8 mouse cellular contexts compared by ENCODE assay signal in the genomic region with DNA sequence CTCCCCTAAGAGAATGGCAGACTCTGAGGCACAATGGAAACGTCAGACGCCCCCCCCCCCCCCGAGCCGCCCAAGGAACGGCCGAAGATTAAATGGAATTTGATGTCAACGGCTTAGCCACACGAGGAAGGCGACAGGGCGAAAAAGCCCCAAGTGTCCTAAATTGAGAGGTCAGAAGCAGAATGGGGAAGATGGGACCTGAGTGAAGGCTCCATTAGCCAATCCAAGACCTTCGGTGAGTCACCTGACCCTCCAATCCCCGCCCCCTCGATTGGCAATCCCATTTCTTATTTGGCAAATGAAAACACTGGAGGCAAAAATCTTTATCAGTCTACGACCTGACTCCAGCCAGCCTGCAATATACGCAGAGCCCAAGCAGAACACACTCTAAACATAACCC. TPM values are rescaled to one million over a fixed set of nuclear protein-coding genes. Genes with fewer than 3 reads are reported as not detected.
DNase-seq lines count a peak whose midpoint lies in the region; ATAC-seq and TF ChIP-seq lines count a peak whose summit lies in the region.

No protein-coding gene starts in this region.

- WGBS in forebrain, postnatal 0 days, result 20% methylated on average over 15 of the region's 15 CpGs
- 15% methylated on average over 15 of the region's 15 CpGs for WGBS in hindbrain, postnatal 0 days
- 12% methylated on average over 15 of the region's 15 CpGs for WGBS in midbrain, embryonic 13.5 days
- 47% methylated on average over 15 of the region's 15 CpGs for WGBS in thymus, adult 2 months

- no peak for TF ChIP-seq POLR2A in thymus, adult 2 months (IDR thresholded peaks at IDR 0.05; ENCODE audit: control insufficient read depth, extremely low read depth, insufficient read depth, low read length, poor library complexity)

- peak overlapping the region; percentile 35 for H3K4me2 ChIP-seq in forebrain, postnatal 0 days (ENCODE audit: low read depth)
- H3K4me2 ChIP-seq in hindbrain, postnatal 0 days (ENCODE audit: low read depth, low read length), result peak overlapping the region; percentile 50
- peak overlapping the region; percentile 45 for H3K4me2 ChIP-seq in midbrain, embryonic 13.5 days (replicated peaks)

- 0 out of 2 replicates have a peak, but pooled peaks cover 4% of the 10 kb centered on the region for H3K4me1 ChIP-seq in forebrain, postnatal 0 days (ENCODE audit: insufficient read depth)
- H3K4me1 ChIP-seq in hindbrain, postnatal 0 days (ENCODE audit: insufficient read depth, low read length), result peaks cover 26% of the 10 kb centered on the region
- H3K4me1 ChIP-seq in midbrain, embryonic 13.5 days (replicated peaks), result peaks cover 40% of the 10 kb centered on the region
- H3K4me1 ChIP-seq in thymus, adult 2 months (replicated peaks; ENCODE audit: control insufficient read depth, insufficient read depth, low read length), result peaks cover 19% of the 10 kb centered on the region

- no peaks in the 10 kb centered on the region for H3K27me3 ChIP-seq in forebrain, postnatal 0 days (ENCODE audit: insufficient read depth, low read length)
- H3K27me3 ChIP-seq in hindbrain, postnatal 0 days (ENCODE audit: insufficient read depth, low read length), result peaks cover under 1% of the 10 kb centered on the region; the same call in 1 of the 2 replicates
- H3K27me3 ChIP-seq in midbrain, embryonic 13.5 days, result peaks cover 34% of the 10 kb centered on the region
- H3K27me3 ChIP-seq in thymus, adult 2 months (ENCODE audit: control insufficient read depth, insufficient read depth, low read length), result peaks cover 3% of the 10 kb centered on the region; the same call in 1 of the 2 replicates

- no peaks in the 10 kb centered on the region for H3K9me3 ChIP-seq in forebrain, postnatal 0 days (ENCODE audit: low read length)
- H3K9me3 ChIP-seq in hindbrain, postnatal 0 days (ENCODE audit: low read length), result no peaks in the 10 kb centered on the region
- no peaks in the 10 kb centered on the region for H3K9me3 ChIP-seq in midbrain, embryonic 13.5 days

- peak; percentile 63 for ATAC-seq in forebrain, postnatal 0 days
- no peak for ATAC-seq in hindbrain, postnatal 0 days
- ATAC-seq in midbrain, embryonic 13.5 days, result 0 out of 2 replicates have a peak, but pooled peaks have one; percentile 25

- peak overlapping the region; percentile 40; the same call in 1 of the 2 replicates for H3K9ac ChIP-seq in forebrain, postnatal 0 days
- no peak overlapping the region for H3K9ac ChIP-seq in hindbrain, postnatal 0 days (replicated peaks; ENCODE audit: low read length)
- 0 out of 2 replicates have a peak overlapping the region, but pooled peaks have one; percentile 41 for H3K9ac ChIP-seq in midbrain, embryonic 13.5 days (replicated peaks)

- no peaks in the 10 kb centered on the region for H3K36me3 ChIP-seq in forebrain, postnatal 0 days (ENCODE audit: insufficient read depth)
- H3K36me3 ChIP-seq in hindbrain, postnatal 0 days (ENCODE audit: insufficient read depth, low read length), result no peaks in the 10 kb centered on the region
- H3K36me3 ChIP-seq in midbrain, embryonic 13.5 days, result no peaks in the 10 kb centered on the region
- H3K36me3 ChIP-seq in thymus, adult 2 months (ENCODE audit: control insufficient read depth, insufficient read depth, low read length), result no peaks in the 10 kb centered on the region

- peak in 1 of 2 experiments; percentile 46 for DNase-seq in left cerebral cortex, adult 2 months (ENCODE audit: extremely low spot score in 1 of 2, low spot score in 2 of 2)
- DNase-seq in left cerebral cortex, adult 11 months (ENCODE audit: low spot score), result no peak
- DNase-seq in cerebellum, adult 18-20 months, result peak; percentile 67 to 69
- peak; percentile 81 for DNase-seq in forebrain, postnatal 0 days
- DNase-seq in hindbrain, postnatal 0 days (ENCODE audit: low spot score), result peak; percentile 81
- DNase-seq in thymus, adult 2 months, result no peak
- no peak for DNase-seq in frontal cortex, postnatal 36 days (ENCODE audit: low spot score in 2 of 2)

- peak overlapping the region; percentile 9; the same call in 1 of the 2 replicates for H3K27ac ChIP-seq in left cerebral cortex, adult 2 months
- H3K27ac ChIP-seq in forebrain, postnatal 0 days (ENCODE audit: low read depth, low read length), result no peak overlapping the region
- H3K27ac ChIP-seq in hindbrain, postnatal 0 days, result peak overlapping the region; percentile 51; the same call in 1 of the 2 replicates
- peak overlapping the region; percentile 62; the same call in 1 of the 2 replicates for H3K27ac ChIP-seq in midbrain, embryonic 13.5 days
- H3K27ac ChIP-seq in thymus, adult 2 months (ENCODE audit: control insufficient read depth, insufficient read depth, low read length), result no peak overlapping the region

- TF ChIP-seq CTCF in left cerebral cortex, adult 2 months (IDR thresholded peaks at IDR 0.05), result no peak
- no peak for TF ChIP-seq CTCF in forebrain, postnatal 0 days (IDR thresholded peaks at IDR 0.05; ENCODE audit: low read depth)
- TF ChIP-seq CTCF in hindbrain, postnatal 0 days (IDR thresholded peaks at IDR 0.05; ENCODE audit: low read depth), result no peak
- TF ChIP-seq CTCF in thymus, adult 2 months (IDR thresholded peaks at IDR 0.05; ENCODE audit: borderline replicate concordance, control insufficient read depth, extremely low read depth, insufficient read depth, low read length, poor library complexity), result no peak

- intact Hi-C loops in left cerebral cortex, adult 2 months (cut with DNase I), result no loop called here

- peak overlapping the region; percentile 30 for H3K4me3 ChIP-seq in left cerebral cortex, adult 2 months
- H3K4me3 ChIP-seq in forebrain, postnatal 0 days (ENCODE audit: low read depth, low read length), result peak overlapping the region; percentile 20; the same call in 1 of the 2 replicates
- 0 out of 2 replicates have a peak overlapping the region, but pooled peaks have one; percentile 13 for H3K4me3 ChIP-seq in hindbrain, postnatal 0 days (ENCODE audit: low read length)
- peak overlapping the region; percentile 27 for H3K4me3 ChIP-seq in midbrain, embryonic 13.5 days (replicated peaks)
- no peak overlapping the region for H3K4me3 ChIP-seq in thymus, adult 2 months (ENCODE audit: control insufficient read depth, insufficient read depth, low read length)

RNA-seq across cellular contexts. Expression of gene Cabp1, which starts 9.5 kb away (rescaled TPM):
- total RNA-seq in left cerebral cortex, adult 2 months (2021), result 100 to 1,000 TPM; 319 to 335 TPM
- total RNA-seq in forebrain, postnatal 0 days (2014; rRNA removed), result 28.1 and 31.5 TPM in 2 replicates
- 12.6 and 19.4 TPM in 2 replicates for polyA plus RNA-seq in forebrain, postnatal 0 days (2015; fragmentation: Nextera tagmentation; extraction: Ambion mirVana)
- total RNA-seq in hindbrain, postnatal 0 days (2014; rRNA removed), result 21.4 and 34.6 TPM in 2 replicates
- 20.9 and 23.6 TPM in 2 replicates for polyA plus RNA-seq in hindbrain, postnatal 0 days (2015; fragmentation: Nextera tagmentation; extraction: Ambion mirVana)
- polyA plus RNA-seq in midbrain, embryonic 13.5 days (2015; fragmentation: Nextera tagmentation; extraction: Ambion mirVana), result 2.0 and 2.7 TPM in 2 replicates
- polyA plus RNA-seq in thymus, adult 2 months (2012; rRNA removed), result 0.50 and 0.58 TPM in 2 replicates

RNA-seq across cellular contexts. Expression of gene Mlec, which starts 26.7 kb away (rescaled TPM):
- total RNA-seq in left cerebral cortex, adult 2 months (2021), result 10 to 100 TPM; 87.8 to 89.8 TPM
- 49.9 and 58.6 TPM in 2 replicates for total RNA-seq in forebrain, postnatal 0 days (2014; rRNA removed)
- polyA plus RNA-seq in forebrain, postnatal 0 days (2015; fragmentation: Nextera tagmentation; extraction: Ambion mirVana), result 8.4 and 15.7 TPM in 2 replicates
- total RNA-seq in hindbrain, postnatal 0 days (2014; rRNA removed), result 65.5 and 80.9 TPM in 2 replicates
- polyA plus RNA-seq in hindbrain, postnatal 0 days (2015; fragmentation: Nextera tagmentation; extraction: Ambion mirVana), result 15.5 and 20.6 TPM in 2 replicates
- polyA plus RNA-seq in midbrain, embryonic 13.5 days (2015; fragmentation: Nextera tagmentation; extraction: Ambion mirVana), result 21.1 and 25.3 TPM in 2 replicates
- polyA plus RNA-seq in thymus, adult 2 months (2012; rRNA removed), result 95.0 and 98.5 TPM in 2 replicates

RNA-seq across cellular contexts. Expression of gene Unc119b, which starts 50.0 kb away (rescaled TPM):
- total RNA-seq in left cerebral cortex, adult 2 months (2021), result 10 to 100 TPM; 25.2 to 31.0 TPM
- 24.7 and 27.2 TPM in 2 replicates for total RNA-seq in forebrain, postnatal 0 days (2014; rRNA removed)
- 17.4 and 20.3 TPM in 2 replicates for polyA plus RNA-seq in forebrain, postnatal 0 days (2015; fragmentation: Nextera tagmentation; extraction: Ambion mirVana)
- 27.0 and 32.1 TPM in 2 replicates for total RNA-seq in hindbrain, postnatal 0 days (2014; rRNA removed)
- 22.5 and 23.4 TPM in 2 replicates for polyA plus RNA-seq in hindbrain, postnatal 0 days (2015; fragmentation: Nextera tagmentation; extraction: Ambion mirVana)
- polyA plus RNA-seq in midbrain, embryonic 13.5 days (2015; fragmentation: Nextera tagmentation; extraction: Ambion mirVana), result 37.4 and 43.4 TPM in 2 replicates
- polyA plus RNA-seq in thymus, adult 2 months (2012; rRNA removed), result 67.3 and 68.6 TPM in 2 replicates

RNA-seq across cellular contexts. Expression of gene Pop5, which starts 50.9 kb away (rescaled TPM):
- 100 to 1,000 TPM; 116 to 117 TPM for total RNA-seq in left cerebral cortex, adult 2 months (2021)
- 32.8 and 40.8 TPM in 2 replicates for total RNA-seq in forebrain, postnatal 0 days (2014; rRNA removed)
- 85.9 and 96.6 TPM in 2 replicates for polyA plus RNA-seq in forebrain, postnatal 0 days (2015; fragmentation: Nextera tagmentation; extraction: Ambion mirVana)
- total RNA-seq in hindbrain, postnatal 0 days (2014; rRNA removed), result 28.8 and 55.6 TPM in 2 replicates
- polyA plus RNA-seq in hindbrain, postnatal 0 days (2015; fragmentation: Nextera tagmentation; extraction: Ambion mirVana), result 99.1 and 99.3 TPM in 2 replicates
- 87.7 and 110 TPM in 2 replicates for polyA plus RNA-seq in midbrain, embryonic 13.5 days (2015; fragmentation: Nextera tagmentation; extraction: Ambion mirVana)
- 166 and 189 TPM in 2 replicates for polyA plus RNA-seq in thymus, adult 2 months (2012; rRNA removed)

Comparison
In these comparisons a context has a peak if more than half of its experiments do, and no peak if none do; other contexts are left out.
1. DNase-seq: peak in cerebellum, adult 18-20 months (2 of 2), forebrain, postnatal 0 days (single experiment) and hindbrain, postnatal 0 days (single experiment); none in left cerebral cortex, adult 11 months (single experiment), thymus, adult 2 months (single experiment) and frontal cortex, postnatal 36 days (0 of 2).
2. H3K27ac ChIP-seq: peak in left cerebral cortex, adult 2 months (single experiment), hindbrain, postnatal 0 days (single experiment) and midbrain, embryonic 13.5 days (single experiment); none in forebrain, postnatal 0 days (single experiment) and thymus, adult 2 months (single experiment).
3. Peak in every context shown above with its lines, with median percentiles within 50 percentile points of each other: H3K4me2 ChIP-seq.